Mouse (Mus musculus) kidney, adult 18-20 months (tissue): ENCODE data around the gene Cers6.
A peak's percentile ranks its signal among the peaks of the same experiment; 100 is the strongest.

Experiments used
- DNase-seq: peaks from one replicate; pipeline ENCODE4 v3.0.0; 2021

Cers6 gene

GRCm38 (mm10) chr2:69128921-69129395 lies 267.7 kb downstream of the Cers6 start:
- DNase-seq, result peak; percentile 52

GRCm38 (mm10) chr2:69129425-69130210 lies 268.4 kb downstream of the Cers6 start:
- no peak for DNase-seq

DNA sequence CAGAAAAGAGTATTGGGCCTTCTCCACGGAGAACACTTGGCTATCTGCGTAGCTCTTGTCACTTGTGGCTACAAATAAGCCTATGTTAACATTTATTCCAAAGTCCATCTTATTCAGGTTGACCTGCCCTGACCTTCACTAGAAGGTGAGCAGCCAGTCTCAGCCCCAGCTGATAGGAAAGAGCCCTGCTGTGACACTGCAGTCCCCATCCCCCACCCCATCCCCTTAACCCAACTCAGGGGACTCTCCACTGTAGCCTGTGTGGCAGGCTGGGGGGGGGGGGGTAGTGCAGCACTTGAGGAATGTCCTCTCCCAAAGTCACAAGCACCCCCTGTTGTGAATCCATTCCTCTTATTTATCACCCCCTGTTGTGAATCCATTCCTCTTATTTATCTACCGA lies 270.8 kb downstream of the Cers6 start:
- DNase-seq, result no peak

DNA sequence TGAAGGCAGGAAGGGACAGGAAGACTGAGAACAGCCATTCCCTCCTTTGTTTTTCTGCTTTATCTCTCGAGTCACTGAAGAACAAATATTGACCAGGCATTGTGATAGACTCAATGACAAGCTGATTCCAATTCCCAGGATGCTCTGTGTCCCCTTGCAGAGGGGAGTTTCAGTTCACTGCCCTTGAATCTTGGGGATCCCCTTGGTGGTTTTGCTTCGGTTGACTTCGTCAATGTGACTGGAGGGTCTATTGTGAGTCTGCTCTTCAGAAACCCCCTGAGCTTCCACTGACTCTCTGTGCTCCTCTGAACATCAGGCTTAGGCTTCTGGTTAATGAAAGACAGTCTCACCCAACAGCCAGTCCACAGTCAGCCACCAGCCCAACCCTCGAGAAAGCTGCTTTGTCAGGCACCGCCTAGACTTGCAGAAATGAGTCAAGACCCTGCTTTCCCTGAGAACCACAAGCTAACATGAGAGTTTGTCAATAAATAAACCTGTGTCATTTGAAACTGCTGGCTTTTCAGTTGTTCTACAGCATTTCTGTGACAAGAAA lies 271.3 kb downstream of the Cers6 start:
- DNase-seq, result no peak

DNA sequence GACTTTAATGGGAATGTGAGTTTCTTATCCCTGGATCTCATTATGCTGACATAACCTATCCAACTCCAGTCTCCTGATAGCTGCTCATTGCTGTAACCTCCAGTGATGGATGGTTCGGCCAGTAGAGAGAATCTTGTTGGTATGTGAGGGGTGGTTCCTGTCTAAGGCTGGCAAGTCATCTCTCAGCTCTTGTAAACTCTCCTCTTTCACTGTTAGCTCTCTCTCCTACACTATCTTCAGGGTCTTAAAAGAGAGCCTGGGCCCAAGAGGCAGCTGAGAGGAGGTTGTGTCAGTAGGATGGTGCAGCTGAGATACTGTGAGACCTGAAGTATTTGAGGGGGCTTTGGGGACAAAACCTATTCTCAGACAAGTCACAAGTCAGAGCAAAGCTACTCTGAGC lies 272.9 kb downstream of the Cers6 start:
- no peak for DNase-seq

DNA sequence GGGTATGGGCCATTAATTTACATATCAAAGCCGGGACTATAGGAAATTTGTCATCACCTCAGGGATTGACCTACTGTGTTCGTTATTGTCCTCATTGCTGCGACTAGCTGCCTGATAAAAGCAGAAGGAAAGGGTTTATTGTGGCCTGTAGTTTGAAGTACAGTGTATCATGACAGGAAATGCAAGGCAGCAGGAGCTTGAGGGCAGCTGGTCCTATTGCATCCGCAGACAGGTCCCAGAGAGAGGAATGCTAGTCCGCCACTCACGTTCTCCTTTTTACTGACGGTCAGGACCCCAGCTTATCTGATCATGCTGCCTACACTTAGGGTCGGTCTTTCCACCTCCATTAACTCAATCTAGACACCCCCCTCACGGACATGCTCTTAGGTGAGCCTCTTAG lies 273.7 kb downstream of the Cers6 start:
- DNase-seq, result no peak

DNA sequence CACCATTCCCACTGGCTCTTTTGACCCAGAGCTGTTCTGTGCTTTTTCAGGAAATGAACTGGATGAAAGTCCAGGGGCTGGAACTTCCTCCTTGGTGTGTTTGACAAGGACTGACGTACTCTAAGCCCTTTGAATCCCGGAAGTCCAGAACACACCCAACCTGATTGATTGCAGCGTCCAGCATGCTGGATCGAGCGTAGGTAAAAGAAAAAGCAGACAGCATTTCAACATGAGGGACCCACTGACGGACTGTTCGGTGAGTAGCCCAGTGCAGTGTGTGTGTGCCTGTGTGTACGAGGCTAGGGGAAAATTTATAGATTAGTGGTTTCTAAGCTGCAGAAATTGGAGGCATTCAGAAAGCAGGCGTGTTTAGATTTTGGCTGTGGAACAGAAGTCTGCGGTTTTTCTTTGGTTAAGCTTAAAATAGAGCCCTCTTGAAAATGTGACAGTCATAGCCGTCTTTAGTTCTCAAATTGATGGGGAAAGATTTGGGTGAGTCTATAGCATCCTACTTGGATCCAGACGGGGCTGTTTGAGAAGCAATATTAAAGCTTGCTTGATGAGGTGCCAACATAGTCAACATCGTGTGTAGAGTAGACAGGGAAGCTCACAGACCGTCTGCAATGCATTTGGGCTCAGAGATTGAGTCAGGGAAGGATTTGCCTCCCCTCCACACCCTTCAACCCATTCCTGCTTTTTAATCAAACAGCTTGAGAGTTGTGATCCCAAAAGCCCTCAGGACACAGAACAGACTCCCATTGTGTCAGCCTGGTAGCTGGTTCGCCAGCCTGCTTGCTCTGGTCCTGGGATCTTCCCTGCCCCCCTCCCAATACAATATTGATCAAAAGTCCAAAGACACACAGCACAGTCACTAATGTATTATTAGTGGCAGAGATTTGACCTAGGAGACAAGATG lies 274.7 kb downstream of the Cers6 start, which contains the start of gene Nostrin:
Nostrin (plus strand) TSS at position 140 of the 916 bp plus-strand sequence.
- peak; percentile 27 for DNase-seq

GRCm38 (mm10) chr2:69137406-69138084 lies 276.3 kb downstream of the Cers6 start:
- peak; percentile 29 for DNase-seq

- no peak for DNase-seq
Observed at GRCm38 (mm10) chr2:69138759-69139158, 277.5 kb downstream of the Cers6 start.

- no peak for DNase-seq
Observed at GRCm38 (mm10) chr2:69140215-69140614, 279.0 kb downstream of the Cers6 start.

DNA sequence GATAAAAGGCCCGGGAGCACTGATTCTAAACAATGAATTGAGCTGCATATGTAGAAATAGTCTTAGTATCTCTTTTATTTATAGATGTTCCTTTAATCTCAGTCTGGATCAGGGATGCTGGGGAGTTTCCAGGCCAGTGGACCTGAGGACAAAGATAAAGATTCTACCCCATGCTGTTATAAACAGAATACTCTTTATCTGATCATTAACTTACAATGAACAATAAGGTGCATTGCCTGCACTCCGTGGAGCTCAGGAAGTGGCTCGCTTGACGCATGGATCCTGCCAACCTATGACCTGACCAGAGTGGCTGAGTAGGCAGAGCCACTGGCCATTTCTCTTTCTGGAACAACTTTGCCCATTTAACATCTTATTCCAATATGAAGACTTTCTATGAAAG lies 279.6 kb downstream of the Cers6 start:
- no peak for DNase-seq

GRCm38 (mm10) chr2:69148691-69149090 lies 287.4 kb downstream of the Cers6 start:
- no peak for DNase-seq

GRCm38 (mm10) chr2:69149154-69149553 lies 287.9 kb downstream of the Cers6 start:
- no peak for DNase-seq

DNA sequence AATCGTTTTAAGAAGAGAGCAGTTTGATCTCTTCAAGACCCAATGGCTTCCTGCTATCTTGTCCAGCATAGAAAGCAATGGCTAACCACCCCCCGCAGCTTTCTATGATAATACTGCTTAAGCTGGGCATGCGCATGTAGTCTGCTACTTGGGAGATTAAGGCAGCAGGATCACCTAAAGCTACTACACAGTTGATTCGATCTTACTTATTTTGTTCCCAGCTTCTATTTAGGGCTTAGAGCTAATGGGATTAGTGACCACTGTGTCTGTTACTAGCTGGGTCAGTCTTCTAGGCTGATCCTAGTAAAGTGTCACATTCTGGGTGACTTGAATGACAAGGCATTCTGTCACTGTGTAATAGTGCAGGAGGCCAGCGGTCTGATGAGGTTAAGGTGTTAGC lies 289.6 kb downstream of the Cers6 start:
- no peak for DNase-seq

DNA sequence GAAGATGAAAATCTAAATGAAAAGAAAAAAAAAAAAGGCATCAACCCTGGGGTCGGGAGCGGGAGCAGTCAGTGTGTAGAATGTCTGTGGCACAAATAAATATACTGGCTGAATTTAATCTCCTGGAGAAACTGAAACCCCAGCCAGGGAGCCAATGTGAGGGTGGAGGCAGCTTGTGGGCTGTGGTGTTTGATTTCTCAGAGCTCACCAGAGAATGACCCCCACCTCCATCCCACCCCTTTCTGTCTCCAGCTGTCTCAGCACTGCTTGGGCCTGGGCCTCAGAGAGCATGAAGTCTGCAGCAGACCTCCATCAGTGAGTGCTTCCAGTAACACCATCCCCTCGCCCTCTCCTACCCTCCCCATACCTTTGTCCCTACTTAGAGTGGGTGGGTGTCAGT lies 294.6 kb downstream of the Cers6 start:
- no peak for DNase-seq

- DNase-seq, result no peak
Observed at GRCm38 (mm10) chr2:69156283-69156682, 295.0 kb downstream of the Cers6 start.

DNA sequence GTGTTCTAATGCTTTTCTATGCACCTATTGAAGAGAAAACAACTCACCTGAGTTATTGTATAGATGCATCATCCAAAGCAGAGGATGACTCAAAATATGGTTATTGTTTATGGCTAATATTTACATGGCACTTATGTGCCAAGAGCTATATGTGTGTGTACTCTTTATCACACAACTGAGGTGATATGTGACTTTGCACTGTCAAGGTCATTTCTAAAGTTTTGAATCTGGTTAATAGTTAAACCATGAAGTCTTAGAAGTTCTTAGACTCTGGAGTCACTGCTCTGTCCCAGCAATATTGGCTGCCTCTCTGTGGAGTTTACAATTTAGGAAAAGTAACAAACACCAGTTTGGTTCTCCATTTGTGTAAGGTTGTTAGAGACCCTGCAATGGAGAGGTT lies 297.7 kb downstream of the Cers6 start:
- no peak for DNase-seq
